Mouse (Mus musculus) cerebellum, postnatal 25 days (tissue): ENCODE measurements at regions not wholly inside any gene's neighbourhood (a gene's known extent, or its start where the extent isn't known, plus 50 kb on each side); places are given as distances from the start of the nearest gene placed in this dataset.

Experiments
- DNase-seq, 2 experiments: peaks; one replicate each; pipeline ENCODE4 v3.0.0; 2021; ENCODE audit warnings: mixed read lengths in 2 of 2

DNA sequence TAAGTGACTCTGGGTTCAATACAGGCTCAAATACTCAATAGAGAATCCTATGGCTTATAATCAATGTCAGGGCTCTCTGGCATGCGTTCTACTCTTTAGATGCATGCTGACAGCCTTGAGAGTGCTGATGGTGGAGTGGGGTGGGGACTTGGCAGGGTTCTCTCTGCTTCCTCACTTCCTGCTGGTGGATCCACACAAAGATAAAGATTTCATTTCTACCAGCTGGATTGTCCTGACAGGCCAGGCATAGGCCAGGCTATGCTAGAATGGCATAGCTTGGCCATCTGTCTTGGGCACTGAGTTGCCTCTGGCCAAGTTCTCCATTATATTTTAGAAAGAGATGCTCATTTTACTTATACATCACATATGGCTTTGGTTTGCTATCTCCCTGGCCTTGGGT lies 206.2 kb upstream of the Plpp4 start:
- DNase-seq = peak; percentile 15 to 32

- DNase-seq = no peak
Observed at GRCm38 (mm10) chr7:129066891-129067290, 189.9 kb upstream of the Plpp4 start.

DNA sequence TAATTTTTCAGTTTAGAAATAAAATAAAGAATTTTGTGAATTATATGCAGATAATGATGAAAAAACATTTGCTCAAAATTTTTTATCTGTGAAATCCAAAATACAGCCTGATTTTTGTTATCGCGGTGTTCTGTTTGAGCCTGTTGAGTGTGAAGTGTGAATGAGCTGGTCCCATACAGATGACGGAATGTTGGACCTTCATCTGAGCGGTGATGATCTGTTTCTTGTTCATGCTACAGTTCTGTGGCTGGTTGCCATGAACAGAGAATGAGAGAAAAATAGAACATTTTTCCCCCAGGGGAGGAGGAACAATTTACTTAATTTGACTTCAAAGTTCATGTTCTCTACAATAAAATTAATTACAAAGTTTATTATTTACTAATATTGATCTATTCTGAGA lies 188.7 kb upstream of the Plpp4 start:
- DNase-seq = no peak

DNA sequence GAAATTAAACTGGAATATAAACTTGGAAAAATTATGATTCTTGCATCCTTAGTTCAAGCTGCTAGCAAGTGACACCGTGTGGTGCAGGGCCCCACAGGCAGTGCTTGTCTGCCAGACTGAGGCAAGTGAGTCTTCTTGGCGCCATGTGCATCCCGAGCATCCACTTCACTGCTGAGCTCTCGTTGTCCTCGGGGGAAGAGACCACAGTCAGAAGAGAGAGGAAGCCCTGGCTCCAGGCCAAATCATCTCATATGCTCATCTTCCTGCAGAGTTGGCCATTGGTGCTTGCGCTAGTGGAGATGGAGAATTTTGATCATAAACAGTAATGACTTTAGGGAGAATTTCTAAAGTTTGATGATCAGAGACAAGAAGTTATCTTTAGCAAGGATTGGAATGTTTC lies 177.0 kb upstream of the Plpp4 start:
- peak in 1 of 2 experiments; percentile 15 for DNase-seq

GRCm38 (mm10) chr7:129091441-129091840 lies 165.4 kb upstream of the Plpp4 start:
- DNase-seq = no peak

GRCm38 (mm10) chr7:129096374-129097069 lies 160.3 kb upstream of the Plpp4 start:
- DNase-seq = no peak

DNA sequence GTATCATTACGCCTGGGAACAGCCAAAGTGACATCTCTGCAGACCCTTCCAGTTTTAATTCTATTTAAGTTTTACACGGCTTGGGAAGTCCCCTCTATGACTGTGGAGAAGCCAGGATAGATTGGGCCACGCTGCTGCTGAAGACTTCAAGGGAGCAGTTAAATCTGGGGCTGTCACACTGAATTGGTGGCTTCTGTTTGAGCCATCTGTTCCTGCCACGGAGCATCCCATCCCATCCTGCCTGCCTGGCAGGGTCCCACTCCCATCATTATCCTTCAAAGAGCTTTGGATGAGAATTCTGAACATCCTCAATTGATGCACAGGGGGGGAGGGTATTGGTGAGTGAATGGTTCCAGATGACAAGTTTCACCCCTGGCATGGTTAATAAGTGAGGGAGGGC lies 154.4 kb upstream of the Plpp4 start:
- DNase-seq = no peak

GRCm38 (mm10) chr7:129134176-129134575 lies 122.7 kb upstream of the Plpp4 start:
- DNase-seq = no peak

GRCm38 (mm10) chr7:129134661-129135215 lies 122.1 kb upstream of the Plpp4 start:
- no peak for DNase-seq

DNA sequence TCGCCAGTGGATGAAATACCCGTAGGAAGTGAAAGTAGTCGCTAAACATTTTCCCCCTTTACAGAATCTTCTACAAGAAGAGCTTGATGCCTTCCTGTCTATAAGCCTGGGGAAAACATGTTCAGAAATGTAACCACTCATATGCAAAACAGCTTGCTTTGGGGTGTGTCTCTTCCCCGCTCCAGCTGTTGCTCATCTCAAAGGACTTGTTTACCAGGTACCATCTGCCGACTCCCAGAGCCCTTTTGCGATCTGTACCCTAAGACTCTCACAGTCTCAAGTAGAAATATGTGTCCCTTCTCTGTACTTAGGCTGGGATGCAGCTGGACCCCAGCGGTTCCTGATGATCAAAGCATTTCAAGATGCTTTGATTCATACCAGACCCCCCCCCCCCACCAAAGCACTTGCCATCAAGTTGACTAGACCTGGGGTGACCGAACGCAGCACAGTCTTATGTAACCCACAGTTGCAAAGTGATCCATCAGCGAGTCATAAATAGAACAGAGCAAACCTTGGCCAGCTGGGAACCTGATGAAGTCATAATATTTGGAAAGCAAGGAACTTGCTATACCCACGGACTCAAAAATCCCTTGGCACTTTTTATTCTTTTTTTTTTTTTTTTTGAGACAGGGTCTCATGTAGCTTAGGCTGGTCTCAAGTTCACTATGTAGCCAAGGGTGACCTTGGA lies 119.4 kb upstream of the Plpp4 start:
- DNase-seq = no peak

DNA sequence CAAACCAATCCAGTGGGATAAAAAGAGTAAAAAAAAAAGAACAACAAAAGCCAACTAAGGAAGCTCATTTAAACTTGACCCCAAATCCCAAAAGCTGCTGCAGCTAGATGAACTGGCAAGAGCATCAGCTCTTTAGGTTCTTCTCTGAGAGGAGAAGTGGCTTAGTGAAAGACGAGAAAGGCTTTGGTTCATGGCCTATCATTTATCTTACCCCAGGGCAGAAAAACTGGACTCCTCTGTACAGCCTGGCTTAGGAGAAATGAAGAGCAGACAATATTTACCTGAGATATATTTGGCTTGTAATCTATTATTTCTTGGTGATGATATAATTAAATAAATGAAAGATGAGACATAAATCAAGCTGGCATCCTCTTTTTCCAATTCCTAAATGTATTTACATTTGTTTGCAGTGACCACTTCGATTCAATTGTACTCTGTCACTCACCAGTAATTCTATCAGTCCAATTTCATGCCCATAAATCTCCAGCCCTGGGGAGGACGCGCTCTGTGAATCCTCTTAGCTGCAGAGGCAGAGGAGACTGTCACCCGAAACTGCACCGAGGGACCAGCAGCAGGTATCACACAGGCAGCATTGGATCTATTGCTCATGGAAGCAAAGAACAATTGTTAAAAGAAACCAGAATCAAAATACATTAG lies 114.8 kb upstream of the Plpp4 start:
- DNase-seq = no peak

DNA sequence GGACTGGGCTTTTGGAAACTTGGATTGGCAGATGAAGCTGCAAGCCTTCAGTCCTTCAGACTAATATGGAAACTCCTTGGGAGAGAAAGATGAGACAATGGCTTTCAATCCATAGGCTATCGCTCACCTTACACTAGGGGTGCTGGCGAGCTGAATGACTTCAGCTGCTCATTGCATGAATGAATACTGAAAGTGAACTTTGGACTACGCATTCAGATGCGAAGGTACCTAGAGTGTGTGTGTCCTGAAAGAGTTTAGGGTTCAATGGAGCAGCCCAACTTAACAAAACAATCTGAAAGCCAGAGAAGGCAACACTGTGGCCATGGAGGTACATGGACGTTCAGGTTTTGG lies 114.3 kb upstream of the Plpp4 start:
- DNase-seq = no peak

- no peak for DNase-seq
Observed at GRCm38 (mm10) chr7:129155577-129155976, 101.3 kb upstream of the Plpp4 start.

DNA sequence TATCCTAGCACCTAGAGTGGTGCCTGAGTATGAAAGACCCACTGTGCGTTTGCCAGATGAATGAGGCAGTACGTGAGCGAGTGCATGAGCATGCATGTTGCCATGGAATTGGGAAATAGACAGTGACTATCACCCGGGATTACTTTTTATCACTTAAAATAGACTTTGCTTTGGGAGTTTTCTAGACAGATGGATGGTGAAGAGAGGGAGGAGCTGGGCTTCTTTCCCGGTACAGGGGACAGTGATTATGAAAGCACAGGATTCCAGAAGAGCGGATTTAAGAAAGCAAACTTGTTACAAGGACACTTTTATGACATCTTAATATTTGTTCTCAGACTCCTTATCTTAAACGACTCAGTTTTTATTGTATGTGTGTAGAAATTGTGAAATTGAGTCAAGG lies 86.9 kb upstream of the Plpp4 start:
- no peak for DNase-seq

DNA sequence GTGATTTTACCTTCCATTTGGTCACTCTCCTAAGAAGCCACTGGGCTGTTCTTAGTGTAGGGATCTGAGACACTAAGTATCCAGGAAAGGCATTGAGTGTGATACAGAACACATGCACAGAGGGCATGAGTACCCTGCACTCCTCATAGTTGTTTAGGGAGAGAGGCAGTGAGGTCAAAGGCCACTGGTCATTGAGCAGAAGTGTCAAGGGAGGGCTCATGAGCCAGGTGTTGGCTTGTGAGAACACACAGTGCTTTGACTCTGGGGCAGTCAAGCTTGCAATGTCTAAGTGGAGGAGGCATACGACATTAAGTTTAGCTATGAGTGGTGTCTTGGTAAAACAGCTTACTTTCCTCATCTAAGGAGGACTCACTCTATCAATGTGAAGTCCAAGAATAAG lies 65.9 kb upstream of the Plpp4 start:
- DNase-seq = no peak

DNA sequence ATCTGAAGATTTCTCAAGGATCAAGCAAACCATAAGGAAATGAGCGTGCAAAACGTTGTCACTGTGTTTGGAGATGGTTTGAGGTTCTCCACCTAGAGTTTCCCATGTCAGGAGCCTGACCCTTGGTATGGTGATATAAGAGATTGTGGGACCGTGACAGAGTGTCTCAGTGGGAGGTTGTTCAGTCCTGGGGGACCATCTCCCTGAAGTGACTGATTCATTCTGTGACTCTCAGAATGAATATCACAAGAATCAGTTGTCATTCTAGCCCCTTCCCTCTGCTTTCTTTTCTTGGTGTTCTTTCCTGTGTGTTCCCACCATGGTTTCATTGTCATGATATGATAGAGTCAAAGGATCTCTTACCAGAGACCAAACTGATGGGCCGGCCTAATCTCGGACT lies 49.8 kb upstream of the Plpp4 start:
- no peak for DNase-seq
